Mouse (Mus musculus): ENCODE results near the gene Hexim2. TPM values are rescaled to one million over a fixed set of nuclear protein-coding genes. Genes with fewer than 3 reads are reported as not detected.

The Hexim2 gene
- polyA plus RNA-seq, 1 experiment from 2014 or later, result 12.3 TPM

GRCm38 (mm10) chr11:103160738-103161137, 28.5 kb downstream of the Hexim2 start:
- Histone ChIP-seq H3K9me3 (replicated peaks) (no peaks in the 10 kb centered on the region), H3K27me3 (ENCODE audit: low read depth, poor library complexity, severe bottlenecking) (0 out of 2 replicates have a peak, but pooled peaks cover 4% of the 10 kb centered on the region), H3K36me3 (no peaks in the 10 kb centered on the region), H3K4me1 (peaks cover 12% of the 10 kb centered on the region), H3K27ac (no peak overlapping the region), H3K4me3 (no peak overlapping the region)
- DNase-seq (ENCODE audit: low spot score), result no peak
- 87% methylated on average over 11 of the region's 11 CpGs for WGBS

GRCm38 (mm10) chr11:103161449-103161848, 29.2 kb downstream of the Hexim2 start:
- 76% methylated on average over 7 of the region's 7 CpGs for WGBS
- Histone ChIP-seq H3K9me3 (replicated peaks) (no peaks in the 10 kb centered on the region), H3K27me3 (ENCODE audit: low read depth, poor library complexity, severe bottlenecking) (0 out of 2 replicates have a peak, but pooled peaks cover 7% of the 10 kb centered on the region), H3K4me3 (no peak overlapping the region), H3K27ac (no peak overlapping the region), H3K36me3 (no peaks in the 10 kb centered on the region), H3K4me1 (peaks cover 12% of the 10 kb centered on the region)
- DNase-seq (ENCODE audit: low spot score), result no peak

GRCm38 (mm10) chr11:103162132-103162531, 29.9 kb downstream of the Hexim2 start:
- Histone ChIP-seq H3K36me3 (no peaks in the 10 kb centered on the region), H3K27ac (no peak overlapping the region), H3K27me3 (ENCODE audit: low read depth, poor library complexity, severe bottlenecking) (0 out of 2 replicates have a peak, but pooled peaks cover 7% of the 10 kb centered on the region), H3K9me3 (replicated peaks) (no peaks in the 10 kb centered on the region), H3K4me3 (no peak overlapping the region), H3K4me1 (peaks cover 12% of the 10 kb centered on the region)
- 89% methylated on average over 5 of the region's 5 CpGs for WGBS
- DNase-seq (ENCODE audit: low spot score), result no peak

- Histone ChIP-seq H3K9me3 (replicated peaks) (no peaks in the 10 kb centered on the region), H3K27ac (no peak overlapping the region), H3K27me3 (ENCODE audit: low read depth, poor library complexity, severe bottlenecking) (peaks cover 30% of the 10 kb centered on the region), H3K36me3 (no peaks in the 10 kb centered on the region), H3K4me1 (0 out of 2 replicates have a peak, but pooled peaks cover 2% of the 10 kb centered on the region), H3K4me3 (no peak overlapping the region)
- 29% methylated on average over 10 of the region's 10 CpGs for WGBS
- DNase-seq (ENCODE audit: low spot score), result no peak
These were observed 32.2 kb downstream of the Hexim2 start for GRCm38 (mm10) chr11:103164391-103164790.

GRCm38 (mm10) chr11:103168690-103169390, 36.6 kb downstream of the Hexim2 start:
- Histone ChIP-seq H3K27ac (no peak overlapping the region), H3K36me3 (0 out of 2 replicates have a peak, but pooled peaks cover 3% of the 10 kb centered on the region), H3K4me1 (peaks cover 16% of the 10 kb centered on the region), H3K4me3 (no peak overlapping the region), H3K27me3 (ENCODE audit: low read depth, poor library complexity, severe bottlenecking) (peaks cover 74% of the 10 kb centered on the region), H3K9me3 (replicated peaks) (no peaks in the 10 kb centered on the region)
- WGBS, result 30% methylated on average over 9 of the region's 9 CpGs
- DNase-seq (ENCODE audit: low spot score), result peak; percentile 67

- Histone ChIP-seq H3K36me3 (0 out of 2 replicates have a peak, but pooled peaks cover 3% of the 10 kb centered on the region), H3K4me3 (no peak overlapping the region), H3K4me1 (peaks cover 15% of the 10 kb centered on the region), H3K27ac (no peak overlapping the region), H3K27me3 (ENCODE audit: low read depth, poor library complexity, severe bottlenecking) (peaks cover 79% of the 10 kb centered on the region), H3K9me3 (replicated peaks) (no peaks in the 10 kb centered on the region)
- 81% methylated on average over 5 of the region's 5 CpGs for WGBS
- no peak for DNase-seq (ENCODE audit: low spot score)
These were observed 37.4 kb downstream of the Hexim2 start for GRCm38 (mm10) chr11:103169664-103170063.

GRCm38 (mm10) chr11:103170111-103170493, 37.9 kb downstream of the Hexim2 start:
- Histone ChIP-seq H3K4me1 (peaks cover 19% of the 10 kb centered on the region), H3K36me3 (0 out of 2 replicates have a peak, but pooled peaks cover 3% of the 10 kb centered on the region), H3K27ac (no peak overlapping the region), H3K9me3 (replicated peaks) (no peaks in the 10 kb centered on the region), H3K27me3 (ENCODE audit: low read depth, poor library complexity, severe bottlenecking) (peaks cover 83% of the 10 kb centered on the region), H3K4me3 (peak overlapping the region; percentile 65)
- no peak for DNase-seq (ENCODE audit: low spot score)
- WGBS, result 50% methylated on average over 3 of the region's 3 CpGs

- Histone ChIP-seq H3K27ac (no peak within 1 kb of the TSS), H3K4me3 (peak within 1 kb of the TSS; percentile 65), H3K9me3 (replicated peaks) (no peaks in the 10 kb centered on the region), H3K4me1 (peaks cover 19% of the 10 kb centered on the region), H3K27me3 (ENCODE audit: low read depth, poor library complexity, severe bottlenecking) (peaks cover 83% of the 10 kb centered on the region), H3K36me3 (0 out of 2 replicates have a peak, but pooled peaks cover 3% of the 10 kb centered on the region)
- peak; percentile 62 for DNase-seq (ENCODE audit: low spot score)
- WGBS, result 2% methylated on average over 75 of the region's 84 CpGs
These were observed 38.5 kb downstream of the Hexim2 start, which contains the start of gene Fmnl1 for GRCm38 (mm10) chr11:103170494-103171285. TSS of gene Fmnl1 (plus strand) at chr11:103171107.

DNA sequence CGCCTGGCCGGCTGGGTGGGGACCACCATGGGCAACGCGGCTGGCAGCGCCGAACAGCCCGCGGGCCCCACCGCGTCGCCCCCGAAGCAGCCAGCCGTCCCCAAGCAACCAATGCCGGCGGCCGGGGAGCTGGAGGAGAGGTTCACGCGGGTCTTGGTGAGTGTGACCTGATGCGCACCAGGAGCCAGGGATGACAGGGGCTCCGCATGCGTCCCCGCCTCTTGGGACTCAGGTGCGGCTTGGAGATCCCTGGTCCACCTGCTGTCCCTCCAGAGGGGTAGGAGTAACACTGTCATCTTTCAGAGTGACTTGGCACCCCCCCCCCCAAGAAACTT, 39.0 kb downstream of the Hexim2 start:
- Histone ChIP-seq H3K36me3 (0 out of 2 replicates have a peak, but pooled peaks cover 3% of the 10 kb centered on the region), H3K9me3 (replicated peaks) (no peaks in the 10 kb centered on the region), H3K27ac (no peak overlapping the region), H3K4me1 (peaks cover 24% of the 10 kb centered on the region), H3K4me3 (peak overlapping the region; percentile 65), H3K27me3 (ENCODE audit: low read depth, poor library complexity, severe bottlenecking) (peaks cover 80% of the 10 kb centered on the region)
- no peak for DNase-seq (ENCODE audit: low spot score)
- WGBS, result 4% methylated on average over 23 of the region's 23 CpGs

DNA sequence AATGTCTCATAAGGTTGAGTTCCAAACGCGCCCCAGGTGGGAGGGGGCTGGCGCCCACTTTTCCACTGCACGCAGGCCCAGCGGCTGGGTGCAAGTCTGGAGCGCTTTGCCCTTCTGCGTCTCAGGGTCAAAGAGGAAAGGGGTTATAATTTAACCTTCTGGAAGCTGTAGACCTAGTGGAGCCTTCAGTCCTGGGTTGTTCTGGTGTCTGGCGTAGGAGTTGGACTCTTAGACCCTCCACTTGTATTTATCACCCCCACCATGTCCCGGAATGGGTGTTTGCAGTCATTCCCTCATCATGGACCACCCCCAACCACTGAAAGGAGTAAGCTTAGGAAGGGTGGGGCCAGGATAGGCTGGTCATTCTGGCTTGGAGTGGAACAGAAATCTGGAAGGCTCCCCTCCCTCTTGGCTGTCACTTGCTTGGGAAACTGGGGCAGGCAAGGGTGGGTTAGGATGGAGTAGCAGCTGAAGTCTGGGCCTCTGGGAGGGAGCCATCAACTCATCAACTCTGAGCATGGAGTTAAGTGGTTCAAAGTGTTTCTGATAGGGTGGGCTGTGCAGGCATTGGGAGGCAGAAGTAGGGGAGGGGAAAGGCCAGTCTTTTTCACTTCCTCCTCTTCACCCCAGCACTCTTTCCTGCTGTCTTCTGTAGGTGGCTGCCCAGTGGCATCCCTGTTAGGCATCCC, 39.6 kb downstream of the Hexim2 start:
- 0 out of 2 replicates have a peak, but pooled peaks cover 3% of the 10 kb centered on the region for H3K36me3 ChIP-seq
- peaks cover 80% of the 10 kb centered on the region for H3K27me3 ChIP-seq (ENCODE audit: low read depth, poor library complexity, severe bottlenecking)
- H3K27ac ChIP-seq, result no peak overlapping the region
- peaks cover 24% of the 10 kb centered on the region for H3K4me1 ChIP-seq
- H3K9me3 ChIP-seq (replicated peaks), result no peaks in the 10 kb centered on the region
- H3K4me3 ChIP-seq, result no peak overlapping the region
- WGBS, result 56% methylated on average over 9 of the region's 9 CpGs
- no peak for DNase-seq (ENCODE audit: low spot score)

GRCm38 (mm10) chr11:103172392-103173040, 40.3 kb downstream of the Hexim2 start:
- no peaks in the 10 kb centered on the region for H3K9me3 ChIP-seq (replicated peaks)
- 64% methylated on average over 6 of the region's 6 CpGs for WGBS
- H3K36me3 ChIP-seq, result 0 out of 2 replicates have a peak, but pooled peaks cover 3% of the 10 kb centered on the region
- H3K4me3 ChIP-seq, result no peak overlapping the region
- H3K27me3 ChIP-seq (ENCODE audit: low read depth, poor library complexity, severe bottlenecking), result peaks cover 76% of the 10 kb centered on the region
- H3K27ac ChIP-seq, result no peak overlapping the region
- no peak for DNase-seq (ENCODE audit: low spot score)
- peaks cover 24% of the 10 kb centered on the region for H3K4me1 ChIP-seq

DNA sequence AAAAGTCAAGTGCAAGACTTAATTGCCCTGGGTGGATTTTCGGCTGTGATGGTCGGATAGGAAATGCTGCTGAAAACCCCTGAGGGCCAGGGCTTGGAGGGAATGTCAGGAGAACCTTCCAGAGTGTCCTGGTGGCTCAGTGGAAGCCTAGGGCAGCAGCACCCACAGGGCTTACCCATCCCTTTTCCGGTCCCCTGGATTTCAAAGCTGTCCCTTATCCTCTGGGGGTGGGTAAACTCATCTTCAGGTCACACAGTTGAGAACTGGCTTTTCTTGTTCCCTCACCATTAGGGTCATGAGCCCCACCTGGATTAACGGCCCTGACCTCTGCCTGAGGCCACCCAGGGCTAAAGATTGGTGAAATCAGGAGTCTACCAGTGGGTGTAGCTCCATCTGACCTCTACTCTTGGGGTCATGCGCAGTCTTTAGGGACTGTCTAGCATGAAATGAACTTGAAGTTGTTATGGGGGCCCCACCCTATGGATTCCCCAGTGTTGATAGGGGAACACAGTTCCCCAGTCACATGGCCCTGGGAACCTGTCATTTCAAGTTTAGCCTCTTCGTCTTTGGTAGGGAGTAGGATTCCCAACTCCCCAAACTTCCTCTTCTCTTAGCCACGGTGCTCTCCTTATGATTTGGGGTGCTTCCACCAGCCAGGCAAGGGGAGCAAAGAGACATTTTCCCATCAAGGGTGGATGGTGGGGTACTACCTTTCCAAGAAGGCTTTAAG, 41.0 kb downstream of the Hexim2 start:
- DNase-seq (ENCODE audit: low spot score), result no peak
- no peaks in the 10 kb centered on the region for H3K9me3 ChIP-seq (replicated peaks)
- peaks cover 24% of the 10 kb centered on the region for H3K4me1 ChIP-seq
- H3K36me3 ChIP-seq, result 0 out of 2 replicates have a peak, but pooled peaks cover 3% of the 10 kb centered on the region
- WGBS, result 82% methylated on average over 7 of the region's 7 CpGs
- H3K27me3 ChIP-seq (ENCODE audit: low read depth, poor library complexity, severe bottlenecking), result peaks cover 69% of the 10 kb centered on the region
- H3K4me3 ChIP-seq, result no peak overlapping the region
- H3K27ac ChIP-seq, result no peak overlapping the region
